In the genomic region with DNA sequence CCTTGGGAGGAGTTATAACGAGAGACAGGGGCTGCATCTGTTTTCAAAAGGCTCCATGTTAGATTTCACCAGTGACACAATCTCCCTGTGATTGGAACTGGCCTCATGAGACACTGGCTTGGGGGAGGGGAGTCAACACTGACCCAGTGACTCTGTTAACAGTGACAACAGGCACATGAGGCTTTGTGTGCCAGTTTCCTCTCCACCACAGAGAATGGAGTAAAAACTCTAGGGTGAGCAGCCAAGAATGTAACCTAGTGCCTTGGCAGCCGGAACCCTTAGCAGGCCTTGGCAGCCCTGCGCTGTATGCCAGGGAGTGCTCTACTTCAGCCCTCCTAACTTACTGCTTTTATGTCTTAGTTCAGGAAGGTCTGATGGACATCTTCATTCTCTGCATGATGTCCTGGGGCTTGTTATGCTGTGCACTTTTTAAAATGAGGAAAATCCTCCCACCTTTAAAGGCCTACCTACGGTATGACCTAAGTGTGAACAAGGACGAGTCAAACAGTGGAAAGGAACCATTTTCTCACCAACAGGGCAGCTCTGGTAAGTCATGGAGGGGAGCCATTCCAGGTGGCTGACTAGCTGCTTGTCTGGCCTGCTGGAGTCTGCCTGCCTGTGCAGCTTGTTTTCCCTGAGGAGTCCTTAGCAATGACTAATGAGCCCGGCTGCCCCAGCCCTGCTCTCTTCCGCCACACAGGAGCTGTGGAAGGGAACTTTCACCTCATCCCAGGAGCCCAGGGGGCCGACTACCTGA, we compare ENCODE assay signal across 10 mouse cellular contexts. TPM values are rescaled to one million over a fixed set of nuclear protein-coding genes. Genes with fewer than 3 reads are reported as not detected.
DNase-seq lines count a peak whose midpoint lies in the region; ATAC-seq and TF ChIP-seq lines count a peak whose summit lies in the region.
"Had no signal": no experiment of that assay in that cellular context is flagged by ENCODE, and none has a peak within 500 bp of the region (broad histone marks: within the 10 kb centered on the region; RNA-seq: fewer than 3 reads in every experiment).

No protein-coding gene starts in this region.

- no peak for TF ChIP-seq POLR2A in cerebellum, adult 2 months (IDR thresholded peaks at IDR 0.05; ENCODE audit: borderline replicate concordance, insufficient read depth, low read length)

- DNase-seq in heart, adult 18-20 months, result peak; percentile 71 to 81
- peak; percentile 66 for DNase-seq in NIH3T3 (ENCODE audit: low read depth)
- DNase-seq in cerebellum, adult 2 months, result peak; percentile 55 to 80
- no peak for DNase-seq in spleen, postnatal 14 days (ENCODE audit: low spot score in 2 of 2)
- DNase-seq in natural killer cell, adult 2 months (ENCODE audit: low spot score in 2 of 2), result no peak
- no peak for DNase-seq in kidney, postnatal 14 days

- ATAC-seq in heart, embryonic 12.5 days (ENCODE audit: insufficient number of reproducible peaks, low FRiP score), result no peak
- peak; percentile 66; the same call in 1 of the 2 replicates for ATAC-seq in limb, embryonic 12.5 days (ENCODE audit: insufficient number of reproducible peaks, insufficient read depth, low FRiP score, low TSS enrichment, low read depth)

- WGBS in heart, embryonic 12.5 days, result 65% methylated on average over 8 of the region's 8 CpGs
- 22% methylated on average over 8 of the region's 8 CpGs for WGBS in cerebellum, adult 2 months
- 63% methylated on average over 8 of the region's 8 CpGs for WGBS in limb, embryonic 12.5 days

- H3K36me3 ChIP-seq in heart, embryonic 12.5 days, result peaks cover 8% of the 10 kb centered on the region
- peaks cover 7% of the 10 kb centered on the region for H3K36me3 ChIP-seq in limb, embryonic 12.5 days

- no peak for TF ChIP-seq CTCF in cerebellum, adult 2 months (IDR thresholded peaks at IDR 0.05; ENCODE audit: borderline replicate concordance, insufficient read depth, low read depth, low read length)

- no peaks in the 10 kb centered on the region for H3K27me3 ChIP-seq in heart, embryonic 12.5 days (replicated peaks)
- no peaks in the 10 kb centered on the region for H3K27me3 ChIP-seq in cerebellum, adult 2 months (ENCODE audit: control insufficient read depth, insufficient read depth, low read length)
- H3K27me3 ChIP-seq in limb, embryonic 12.5 days, result no peaks in the 10 kb centered on the region
- H3K27me3 ChIP-seq: neural tube, embryonic 12.5 days had no signal

- H3K27ac ChIP-seq in heart, embryonic 12.5 days (ENCODE audit: poor library complexity, severe bottlenecking), result no peak overlapping the region
- H3K27ac ChIP-seq in cerebellum, adult 2 months (ENCODE audit: insufficient read depth, low read length), result no peak overlapping the region
- peak overlapping the region; percentile 41; the same call in 1 of the 2 replicates for H3K27ac ChIP-seq in limb, embryonic 12.5 days
- H3K27ac ChIP-seq: liver, embryonic 14.5 days; neural tube, embryonic 12.5 days had no signal

- H3K9me3 ChIP-seq in heart, embryonic 12.5 days (replicated peaks), result no peaks in the 10 kb centered on the region
- H3K9me3 ChIP-seq in limb, embryonic 12.5 days, result no peaks in the 10 kb centered on the region
- H3K9me3 ChIP-seq: neural tube, embryonic 12.5 days had no signal

- no peak overlapping the region for H3K4me2 ChIP-seq in heart, embryonic 12.5 days
- H3K4me2 ChIP-seq in limb, embryonic 12.5 days, result no peak overlapping the region
- H3K4me2 ChIP-seq: neural tube, embryonic 12.5 days had no signal

- H3K9ac ChIP-seq in heart, embryonic 12.5 days, result no peak overlapping the region
- H3K9ac ChIP-seq in limb, embryonic 12.5 days (replicated peaks), result no peak overlapping the region
- H3K9ac ChIP-seq: liver, embryonic 14.5 days; neural tube, embryonic 12.5 days had no signal

- H3K4me1 ChIP-seq in heart, embryonic 12.5 days (replicated peaks), result peaks cover 40% of the 10 kb centered on the region
- peaks cover 35% of the 10 kb centered on the region for H3K4me1 ChIP-seq in cerebellum, adult 2 months (ENCODE audit: control insufficient read depth, insufficient read depth, low read length)
- H3K4me1 ChIP-seq in limb, embryonic 12.5 days (replicated peaks), result peaks cover 41% of the 10 kb centered on the region

- no peak overlapping the region for H3K4me3 ChIP-seq in heart, embryonic 12.5 days
- no peak overlapping the region for H3K4me3 ChIP-seq in cerebellum, adult 2 months (replicated peaks; ENCODE audit: insufficient read depth, low read depth, low read length)
- H3K4me3 ChIP-seq in limb, embryonic 12.5 days (replicated peaks), result no peak overlapping the region
- H3K4me3 ChIP-seq: neural tube, embryonic 12.5 days had no signal

RNA-seq across cellular contexts. Expression of gene Fzd5, which starts 57.9 kb away (rescaled TPM):
- 1 to 10 TPM; 3.9 to 4.4 TPM for total RNA-seq in heart, adult 18-20 months (2021)
- 1.7 and 2.0 TPM in 2 replicates for polyA plus RNA-seq in heart, embryonic 12.5 days (2016; fragmentation: Nextera tagmentation; extraction: Ambion mirVana)
- 0.98 and 1.0 TPM in 2 replicates for polyA plus RNA-seq in cerebellum, adult 2 months (2012; rRNA removed)
- polyA plus RNA-seq in limb, embryonic 12.5 days (2016; fragmentation: Nextera tagmentation; extraction: Ambion mirVana), result 0.88 and 1.2 TPM in 2 replicates

Comparison
In these comparisons a context has a peak if more than half of its experiments do, and no peak if none do; other contexts are left out.
1. DNase-seq: peak in heart, adult 18-20 months (2 of 2), NIH3T3 (single experiment) and cerebellum, adult 2 months (2 of 2); none in spleen, postnatal 14 days (0 of 2), natural killer cell, adult 2 months (0 of 2) and kidney, postnatal 14 days (single experiment).